Mouse (Mus musculus) hindbrain, embryonic 12.5 days (tissue): ENCODE measurements around the gene Gm7271. TPM values are rescaled to one million over a fixed set of nuclear protein-coding genes. Genes with fewer than 3 reads are reported as not detected.

Experiments used
- ATAC-seq: fragments of 200-750 bp; cut with Nextera tagmentation; 2 replicates; pipeline ENCODE4 v1.8.0; 2017; ENCODE audit warnings: moderate TSS enrichment; ENCODE audit not compliant: low FRiP score
- H3K27ac ChIP-seq: fragments of 300-500 bp; sonication (generic); 2 replicates; pipeline ENCODE4 v1.5.1; 2016; ENCODE audit warnings: mild to moderate bottlenecking
- H3K27me3 ChIP-seq: fragments of 300-500 bp; sonication (generic); 2 replicates; pipeline ENCODE4 v1.6.1; 2016; ENCODE audit warnings: mild to moderate bottlenecking
- H3K36me3 ChIP-seq: fragments of 300-500 bp; sonication (generic); 2 replicates; pipeline ENCODE4 v1.6.1; 2016; ENCODE audit warnings: mild to moderate bottlenecking
- H3K4me1 ChIP-seq: fragments of 300-500 bp; sonication (generic); 2 replicates; pipeline ENCODE4 v1.6.1; 2016
- H3K4me2 ChIP-seq: fragments of 300-500 bp; sonication (generic); replicated peaks from 2 replicates; pipeline ENCODE4 v1.6.1; 2016; ENCODE audit warnings: mild to moderate bottlenecking
- H3K4me3 ChIP-seq: fragments of 300-500 bp; sonication (generic); 2 replicates; pipeline ENCODE4 v1.5.1; 2016; ENCODE audit warnings: mild to moderate bottlenecking
- H3K9ac ChIP-seq: fragments of 300-500 bp; sonication (generic); 2 replicates; pipeline ENCODE4 v1.6.1; 2016; ENCODE audit warnings: mild to moderate bottlenecking, moderate library complexity
- H3K9me3 ChIP-seq: fragments of 300-500 bp; sonication (generic); replicated peaks from 2 replicates; pipeline ENCODE4 v1.6.1; 2016; ENCODE audit warnings: mild to moderate bottlenecking
- WGBS: fragments of 180-500 bp; shearing (Covaris S2); methylation state at CpG from one replicate; pipeline ENCODE4 v1.1.7; 2016; 5-methylcytosine and 5-hydroxymethylcytosine counted together
- polyA plus RNA-seq: library from polyadenylated mRNA; unstranded; fragments of >200 nt; fragmentation: Nextera tagmentation; extraction: Ambion mirVana; gene quantifications from 2 replicates; pipeline ENCODE4 v1.2.1, GENCODE M21; 2016

Gm7271 gene
- polyA plus RNA-seq, 1 experiment from 2014 or later = 0.70 TPM

GRCm38 (mm10) chr5:76529704-76530066 is 45.8 kb downstream of the Gm7271 start:
- peak; percentile 45 for ATAC-seq
- 10% methylated on average over 9 of the region's 9 CpGs for WGBS
- Histone ChIP-seq H3K4me1 (peaks cover 15% of the 10 kb centered on the region), H3K9me3 (no peaks in the 10 kb centered on the region), H3K9ac (peak overlapping the region; percentile 76), H3K27ac (peak overlapping the region; percentile 79; the same call in 1 of the 2 replicates), H3K27me3 (no peaks in the 10 kb centered on the region), H3K4me3 (peak overlapping the region; percentile 81), H3K4me2 (peak overlapping the region; percentile 90), H3K36me3 (peaks cover 8% of the 10 kb centered on the region; the same call in 1 of the 2 replicates)

- Histone ChIP-seq H3K4me2 (no peak overlapping the region), H3K9me3 (no peaks in the 10 kb centered on the region), H3K4me3 (no peak overlapping the region), H3K9ac (no peak overlapping the region), H3K27ac (no peak overlapping the region), H3K4me1 (peaks cover 15% of the 10 kb centered on the region), H3K36me3 (peaks cover 39% of the 10 kb centered on the region), H3K27me3 (no peaks in the 10 kb centered on the region)
- 87% methylated on average over 6 of the region's 6 CpGs for WGBS
- no peak for ATAC-seq
Observed at GRCm38 (mm10) chr5:76533186-76533585, 49.3 kb downstream of the Gm7271 start.

- H3K4me1 ChIP-seq = no peaks in the 10 kb centered on the region
- no peak for ATAC-seq
- no peaks in the 10 kb centered on the region for H3K27me3 ChIP-seq
- no peaks in the 10 kb centered on the region for H3K9me3 ChIP-seq
- no peak overlapping the region for H3K4me2 ChIP-seq
- H3K9ac ChIP-seq = no peak overlapping the region
- peaks cover 50% of the 10 kb centered on the region for H3K36me3 ChIP-seq
- 77% methylated on average over 1 of the region's 1 CpGs for WGBS
- H3K4me3 ChIP-seq = no peak overlapping the region
- no peak overlapping the region for H3K27ac ChIP-seq
Observed at GRCm38 (mm10) chr5:76536231-76536630, 52.4 kb downstream of the Gm7271 start.

- Histone ChIP-seq H3K4me3 (no peak overlapping the region), H3K36me3 (peaks cover 62% of the 10 kb centered on the region), H3K4me1 (no peaks in the 10 kb centered on the region), H3K27me3 (no peaks in the 10 kb centered on the region), H3K9me3 (no peaks in the 10 kb centered on the region), H3K4me2 (no peak overlapping the region), H3K27ac (no peak overlapping the region), H3K9ac (no peak overlapping the region)
- WGBS = 97% methylated on average over 10 of the region's 10 CpGs
- no peak for ATAC-seq
Observed at GRCm38 (mm10) chr5:76537578-76537977, 53.7 kb downstream of the Gm7271 start.

- H3K4me1 ChIP-seq = no peaks in the 10 kb centered on the region
- H3K9me3 ChIP-seq = no peaks in the 10 kb centered on the region
- no peak overlapping the region for H3K27ac ChIP-seq
- H3K9ac ChIP-seq = no peak overlapping the region
- H3K27me3 ChIP-seq = no peaks in the 10 kb centered on the region
- H3K4me2 ChIP-seq = no peak overlapping the region
- no peak for ATAC-seq
- no peak overlapping the region for H3K4me3 ChIP-seq
- H3K36me3 ChIP-seq = peaks cover 74% of the 10 kb centered on the region
- WGBS = 79% methylated on average over 8 of the region's 8 CpGs
Observed at GRCm38 (mm10) chr5:76540181-76540580, 56.3 kb downstream of the Gm7271 start.

- no peak for ATAC-seq
- Histone ChIP-seq H3K9me3 (no peaks in the 10 kb centered on the region), H3K9ac (no peak overlapping the region), H3K4me3 (no peak overlapping the region), H3K4me2 (no peak overlapping the region), H3K27me3 (no peaks in the 10 kb centered on the region), H3K27ac (no peak overlapping the region), H3K4me1 (no peaks in the 10 kb centered on the region), H3K36me3 (peaks cover 73% of the 10 kb centered on the region)
Observed at GRCm38 (mm10) chr5:76540842-76541241, 57.0 kb downstream of the Gm7271 start.

GRCm38 (mm10) chr5:76543200-76543599 is 59.4 kb downstream of the Gm7271 start:
- no peaks in the 10 kb centered on the region for H3K4me1 ChIP-seq
- no peak overlapping the region for H3K4me3 ChIP-seq
- WGBS = 95% methylated on average over 8 of the region's 8 CpGs
- H3K27ac ChIP-seq = no peak overlapping the region
- no peak for ATAC-seq
- no peak overlapping the region for H3K4me2 ChIP-seq
- H3K9me3 ChIP-seq = no peaks in the 10 kb centered on the region
- H3K36me3 ChIP-seq = peaks cover 56% of the 10 kb centered on the region
- no peak overlapping the region for H3K9ac ChIP-seq
- H3K27me3 ChIP-seq = no peaks in the 10 kb centered on the region

- no peak overlapping the region for H3K9ac ChIP-seq
- no peak overlapping the region for H3K4me2 ChIP-seq
- no peak for ATAC-seq
- no peak overlapping the region for H3K4me3 ChIP-seq
- peaks cover 38% of the 10 kb centered on the region for H3K36me3 ChIP-seq
- no peaks in the 10 kb centered on the region for H3K4me1 ChIP-seq
- no peaks in the 10 kb centered on the region for H3K9me3 ChIP-seq
- no peaks in the 10 kb centered on the region for H3K27me3 ChIP-seq
- WGBS = 93% methylated on average over 8 of the region's 8 CpGs
- H3K27ac ChIP-seq = no peak overlapping the region
Observed at GRCm38 (mm10) chr5:76550426-76550825, 66.6 kb downstream of the Gm7271 start.

GRCm38 (mm10) chr5:76565321-76565720 is 81.5 kb downstream of the Gm7271 start:
- H3K9me3 ChIP-seq = no peaks in the 10 kb centered on the region
- H3K4me1 ChIP-seq = no peaks in the 10 kb centered on the region
- no peak overlapping the region for H3K9ac ChIP-seq
- peaks cover 73% of the 10 kb centered on the region for H3K36me3 ChIP-seq
- H3K27ac ChIP-seq = no peak overlapping the region
- no peak for ATAC-seq
- H3K4me3 ChIP-seq = no peak overlapping the region
- no peak overlapping the region for H3K4me2 ChIP-seq
- 36% methylated on average over 3 of the region's 3 CpGs for WGBS
- no peaks in the 10 kb centered on the region for H3K27me3 ChIP-seq

Other genes starting within 250 kb of the Gm7271 start
- gene Clock, start 179.2 kb upstream of the Gm7271 start, polyA plus RNA-seq = 15.0 and 15.8 TPM in 2 replicates
- not detected in 2 replicates for gene Pdcl2, start 152.9 kb upstream of the Gm7271 start, polyA plus RNA-seq
- gene Nmu, start 120.3 kb upstream of the Gm7271 start, polyA plus RNA-seq = 0.27 TPM in 1 of 2 replicates, not detected in the other
- gene Exoc1, start 45.3 kb downstream of the Gm7271 start, polyA plus RNA-seq = 58.1 and 61.1 TPM in 2 replicates
- 8.2 and 8.3 TPM in 2 replicates for gene Cep135, start 104.7 kb downstream of the Gm7271 start, polyA plus RNA-seq
- 81.2 and 81.5 TPM in 2 replicates for gene C530008M17Rik, start 172.5 kb downstream of the Gm7271 start, polyA plus RNA-seq